Mouse (Mus musculus): ENCODE data around the gene Tbc1d22b.

DNA sequence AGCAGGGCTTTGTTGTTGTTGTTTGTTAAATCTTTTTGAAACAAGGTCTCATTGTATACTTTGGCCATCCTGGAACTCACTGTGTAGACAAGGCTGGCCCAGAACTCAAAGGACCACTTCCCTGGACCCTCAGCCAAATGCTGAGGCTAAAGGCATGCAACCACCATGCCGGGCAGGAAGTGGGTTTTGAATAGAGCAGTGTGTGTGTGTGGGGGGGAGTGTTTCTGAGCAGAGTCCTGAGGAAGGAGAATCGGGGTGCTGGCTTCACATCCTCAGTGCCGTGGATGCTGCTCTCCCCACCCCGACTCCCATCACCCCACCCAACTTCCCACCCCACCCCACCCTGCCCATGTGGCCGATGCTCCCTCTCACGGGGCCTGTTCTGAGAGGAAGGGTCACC, 35.9 kb downstream of the Tbc1d22b start:
- TF ChIP-seq CTCF (IDR thresholded peaks at IDR 0.05; ENCODE audit: low read depth, low read length) (no peak), POLR2A (IDR thresholded peaks at IDR 0.05; ENCODE audit: extremely low read depth, insufficient read depth, low read length) (no peak)
